Mouse (Mus musculus) heart, embryonic 14.5 days (tissue): ENCODE results near the gene Fcnb. TPM values are rescaled to one million over a fixed set of nuclear protein-coding genes. Genes with fewer than 3 reads are reported as not detected.

Experiments
- polyA plus RNA-seq: library from polyadenylated mRNA; unstranded; fragments of >200 nt; fragmentation: Nextera tagmentation; extraction: Ambion mirVana; gene quantifications from 2 replicates; pipeline ENCODE4 v1.2.1, GENCODE M21; 2014

The Fcnb gene
- polyA plus RNA-seq, 1 experiment from 2014 or later = 0.28 TPM

Other genes starting within 250 kb of the Fcnb start
- gene Col5a1, start 198.5 kb downstream of the Fcnb start, polyA plus RNA-seq = 62.9 and 70.0 TPM in 2 replicates
- 9.6 and 11.7 TPM in 2 replicates for gene Olfm1, start 108.1 kb upstream of the Fcnb start, polyA plus RNA-seq